Mouse (Mus musculus) CD4-positive, CD25-positive, alpha-beta regulatory T cell, adult 2 months (primary cell): ENCODE data around the gene Tubgcp4.

Experiments
- DNase-seq: peaks from one replicate; pipeline ENCODE4 v3.0.0-alpha.2; 2012; ENCODE audit warnings: low read depth, low spot score

Tubgcp4 gene

GRCm38 (mm10) chr2:121204276-121204675 is 33.8 kb downstream of the Tubgcp4 start:
- DNase-seq, result no peak

- DNase-seq, result no peak
Observed at GRCm38 (mm10) chr2:121206541-121206940, 36.1 kb downstream of the Tubgcp4 start.

- DNase-seq, result no peak
Observed at GRCm38 (mm10) chr2:121214491-121214890, 44.0 kb downstream of the Tubgcp4 start.

- DNase-seq, result no peak
Observed at GRCm38 (mm10) chr2:121219177-121219576, 48.7 kb downstream of the Tubgcp4 start.

- no peak for DNase-seq
Observed at GRCm38 (mm10) chr2:121219994-121220393, 49.5 kb downstream of the Tubgcp4 start.

- DNase-seq, result no peak
Observed at GRCm38 (mm10) chr2:121223010-121223409, 52.6 kb downstream of the Tubgcp4 start.

- no peak for DNase-seq
Observed at GRCm38 (mm10) chr2:121228135-121228534, 57.7 kb downstream of the Tubgcp4 start.

GRCm38 (mm10) chr2:121235460-121236072 is 65.1 kb downstream of the Tubgcp4 start:
- no peak for DNase-seq

- no peak for DNase-seq
Observed at GRCm38 (mm10) chr2:121239426-121239825, 69.0 kb downstream of the Tubgcp4 start.

- no peak for DNase-seq
Observed at GRCm38 (mm10) chr2:121244099-121244498, 73.6 kb downstream of the Tubgcp4 start.
